Mouse (Mus musculus): ENCODE measurements around the gene Cyfip2.

GRCm38 (mm10) chr11:46214368-46215230 lies 98.1 kb downstream of the Cyfip2 start:
- TF ChIP-seq CTCF (IDR thresholded peaks at IDR 0.05; ENCODE audit: borderline replicate concordance, control insufficient read depth, extremely low read depth, insufficient read depth, low read length, poor library complexity) (no peak), POLR2A (IDR thresholded peaks at IDR 0.05; ENCODE audit: control insufficient read depth, extremely low read depth, insufficient read depth, low read length, poor library complexity) (no peak)
